Mouse (Mus musculus) cerebellum, postnatal 14 days (tissue): Measurements from ENCODE around the gene Itgb2l.
"Not testable (repeated sequence)": the region's sequence is repeated elsewhere in the genome, so short reads cannot be mapped to it uniquely, and the experiment has no call there.

ENCODE experiments used
- DNase-seq, 2 experiments: peaks; one replicate each; pipeline ENCODE4 v3.0.0; 2021; ENCODE audit warnings: mixed read lengths in 2 of 2

Itgb2l gene

DNA sequence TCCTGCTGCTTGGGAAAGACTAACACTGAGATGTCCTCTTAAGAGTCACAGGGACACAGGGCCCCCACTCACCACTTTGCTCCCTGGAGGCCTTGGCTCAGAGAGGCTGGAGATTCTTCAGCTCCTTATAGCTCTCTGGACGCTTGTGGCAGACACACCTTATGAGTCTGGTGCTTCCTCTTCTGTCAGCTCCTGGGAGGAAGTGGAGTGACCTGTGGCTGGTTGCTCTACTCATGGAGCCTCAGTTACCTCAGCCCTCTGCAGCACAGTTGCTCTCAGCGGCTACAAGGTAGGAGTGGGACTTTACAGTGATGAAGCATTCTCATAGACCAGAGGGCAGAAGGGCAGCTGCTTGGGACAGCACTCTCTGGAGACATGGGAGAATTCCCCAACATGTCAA, at the start of gene Itgb2l:
Gene Itgb2l, minus strand, starts transcription at position 152 of the 400 bp plus-strand sequence.
- no peak for DNase-seq

GRCm38 (mm10) chr16:96491530-96491929, 48.1 kb upstream of the Itgb2l start:
- DNase-seq: peak in 1 of 2 experiments; percentile 31

GRCm38 (mm10) chr16:96488038-96488437, 44.6 kb upstream of the Itgb2l start:
- no peak for DNase-seq

- no peak for DNase-seq
Observed at GRCm38 (mm10) chr16:96487007-96487684, 43.7 kb upstream of the Itgb2l start.

GRCm38 (mm10) chr16:96481791-96482190, 38.4 kb upstream of the Itgb2l start:
- peak; percentile 57 to 66 for DNase-seq

DNA sequence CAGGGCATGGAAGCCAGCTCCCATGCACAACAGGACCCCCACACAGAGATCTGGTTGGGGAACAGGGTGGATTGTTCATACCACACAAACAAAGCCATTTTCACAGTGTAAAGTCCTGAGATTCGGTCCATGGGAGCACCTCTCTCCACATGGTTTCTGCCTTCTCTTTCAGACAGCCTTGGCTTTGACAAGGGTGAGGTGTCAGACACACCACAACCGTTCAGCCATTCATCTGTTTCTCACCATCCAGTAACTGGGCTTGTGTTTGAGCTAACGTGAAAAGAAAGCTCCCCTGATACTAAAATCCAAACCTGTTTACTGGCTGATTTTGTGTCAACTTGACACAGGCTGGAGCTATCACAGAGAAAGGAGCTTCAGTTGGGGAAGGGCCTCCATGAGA, 30.8 kb upstream of the Itgb2l start:
- no peak for DNase-seq

GRCm38 (mm10) chr16:96472816-96473215, 29.4 kb upstream of the Itgb2l start:
- peak in 1 of 2 experiments; percentile 37 for DNase-seq

GRCm38 (mm10) chr16:96472361-96472760, 28.9 kb upstream of the Itgb2l start:
- peak in 1 of 2 experiments; percentile 30 for DNase-seq

DNA sequence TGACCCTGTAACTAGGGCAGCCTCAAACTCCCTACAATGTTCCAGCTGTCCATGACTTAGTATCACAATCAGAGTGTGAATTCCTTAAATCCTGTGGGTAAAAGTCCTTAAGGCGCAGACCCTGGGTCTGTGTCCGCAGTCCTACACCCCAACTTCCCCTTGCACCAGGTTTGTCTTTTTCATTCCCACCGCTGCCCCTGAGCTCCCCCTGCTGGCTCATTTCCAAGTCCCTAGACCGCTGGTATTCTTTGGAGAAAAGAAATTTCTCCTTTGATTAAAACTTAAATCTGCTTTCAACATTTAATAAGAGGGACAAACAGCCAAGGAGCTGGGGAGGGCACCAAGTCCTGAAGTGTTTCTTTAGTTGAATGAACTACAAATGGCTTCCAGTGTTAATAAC, 26.2 kb upstream of the Itgb2l start:
- no peak for DNase-seq

- peak; percentile 83 to 88 for DNase-seq
Observed at GRCm38 (mm10) chr16:96468698-96469097, 25.3 kb upstream of the Itgb2l start.

GRCm38 (mm10) chr16:96468011-96468410, 24.6 kb upstream of the Itgb2l start:
- no peak for DNase-seq

- DNase-seq: peak; percentile 96 to 97
Observed at GRCm38 (mm10) chr16:96467445-96467844, 24.0 kb upstream of the Itgb2l start, which contains the start of gene Pcp4. TSS of gene Pcp4 (plus strand) at chr16:96467606.

- DNase-seq: peak; percentile 50 to 55
Observed at GRCm38 (mm10) chr16:96460788-96461187, 17.4 kb upstream of the Itgb2l start.

DNA sequence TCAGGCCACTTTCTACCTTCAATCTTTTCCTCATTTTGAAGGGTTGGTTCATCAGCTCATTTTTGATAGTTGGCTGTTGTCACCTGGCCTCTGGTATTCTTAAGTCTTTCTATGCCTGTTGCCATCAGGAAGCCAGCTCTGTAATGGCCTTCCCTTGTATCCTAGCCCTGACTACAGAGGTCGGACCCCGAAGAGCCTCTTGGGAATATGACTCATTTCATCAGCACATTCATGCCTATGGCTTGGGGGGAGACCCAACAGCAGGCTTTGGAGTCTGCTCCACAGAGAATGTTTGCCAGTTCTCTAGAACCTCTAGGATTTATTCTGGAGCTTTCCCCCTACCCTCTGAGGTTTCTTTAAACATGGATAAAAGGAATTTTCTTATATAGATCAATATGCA, 15.9 kb upstream of the Itgb2l start:
- no peak for DNase-seq

GRCm38 (mm10) chr16:96457612-96458011, 14.2 kb upstream of the Itgb2l start:
- DNase-seq: peak in 1 of 2 experiments; percentile 76

GRCm38 (mm10) chr16:96454086-96454485, 10.7 kb upstream of the Itgb2l start:
- no peak for DNase-seq

GRCm38 (mm10) chr16:96450871-96451270, 7.5 kb upstream of the Itgb2l start:
- not testable (repeated sequence) for DNase-seq

DNA sequence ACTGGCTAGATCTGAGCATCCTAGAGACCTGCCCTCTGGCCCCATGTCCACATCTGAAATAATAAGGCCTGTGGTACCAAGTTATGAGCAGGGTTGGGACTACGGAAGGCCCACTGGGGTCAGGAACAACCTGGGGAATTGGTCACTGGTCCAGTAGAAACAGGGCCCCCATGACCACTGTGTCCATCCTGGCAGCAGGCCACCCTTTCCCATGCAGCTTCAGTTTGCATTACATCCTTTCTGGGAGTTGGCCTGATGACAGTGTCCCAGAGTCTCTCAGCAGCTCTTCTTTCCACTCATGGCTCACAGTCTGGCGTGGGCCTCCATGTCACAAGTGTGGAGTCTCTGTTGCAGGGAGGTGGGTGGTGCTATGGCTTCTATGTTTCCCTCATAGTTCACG, 1.6 kb downstream of the Itgb2l start:
- DNase-seq: no peak

GRCm38 (mm10) chr16:96440871-96441270, 2.5 kb downstream of the Itgb2l start:
- DNase-seq: no peak

- no peak for DNase-seq
Observed at GRCm38 (mm10) chr16:96439682-96440081, 3.7 kb downstream of the Itgb2l start.

GRCm38 (mm10) chr16:96438946-96439345, 4.5 kb downstream of the Itgb2l start:
- no peak for DNase-seq

- no peak for DNase-seq
Observed at GRCm38 (mm10) chr16:96434024-96434785, 9.2 kb downstream of the Itgb2l start.

DNA sequence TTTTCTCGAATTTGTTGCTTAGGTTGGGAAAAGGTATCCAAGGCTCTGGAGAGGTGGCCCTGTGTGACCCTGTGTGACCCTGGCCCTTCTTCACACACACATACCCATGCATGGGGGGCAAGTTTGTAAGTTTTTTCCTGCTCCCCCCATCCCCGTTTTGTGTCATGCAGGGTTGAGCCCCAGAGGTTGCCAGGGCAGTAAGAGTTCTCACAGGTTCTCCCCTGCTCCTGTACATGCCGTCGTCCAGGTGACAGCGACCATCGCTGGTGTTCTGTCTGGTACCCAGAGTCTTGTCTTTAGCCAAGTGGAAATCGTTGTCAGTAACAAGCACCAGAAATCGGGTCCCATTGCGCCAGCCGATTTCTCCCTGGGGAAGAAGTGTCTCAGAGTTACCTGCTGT, 10.2 kb downstream of the Itgb2l start:
- DNase-seq: no peak

GRCm38 (mm10) chr16:96429046-96429445, 14.4 kb downstream of the Itgb2l start:
- DNase-seq: no peak
